Mouse (Mus musculus) CD4-positive helper T cell, adult 2 months (primary cell): ENCODE data around the gene Xpr1.

ENCODE experiments used
- DNase-seq: peaks from one replicate; pipeline ENCODE4 v3.0.0-alpha.2; 2012; ENCODE audit warnings: low read depth, missing footprints, low spot score

Xpr1 gene

GRCm38 (mm10) chr1:155407697-155408576, 9.3 kb downstream of the Xpr1 start:
- DNase-seq = no peak

GRCm38 (mm10) chr1:155400056-155400455, 17.2 kb downstream of the Xpr1 start:
- DNase-seq = no peak

- no peak for DNase-seq
Observed at GRCm38 (mm10) chr1:155394829-155395228, 22.4 kb downstream of the Xpr1 start.

GRCm38 (mm10) chr1:155394021-155394420, 23.2 kb downstream of the Xpr1 start:
- DNase-seq = no peak

GRCm38 (mm10) chr1:155392825-155393224, 24.4 kb downstream of the Xpr1 start:
- DNase-seq = no peak

GRCm38 (mm10) chr1:155391537-155391936, 25.7 kb downstream of the Xpr1 start:
- DNase-seq = no peak

GRCm38 (mm10) chr1:155388418-155388817, 28.8 kb downstream of the Xpr1 start:
- DNase-seq = no peak

GRCm38 (mm10) chr1:155386551-155386950, 30.7 kb downstream of the Xpr1 start:
- DNase-seq = no peak

- peak; percentile 38 for DNase-seq
Observed at GRCm38 (mm10) chr1:155383319-155384302, 33.6 kb downstream of the Xpr1 start.

GRCm38 (mm10) chr1:155381931-155382330, 35.3 kb downstream of the Xpr1 start:
- no peak for DNase-seq

GRCm38 (mm10) chr1:155379289-155379688, 37.9 kb downstream of the Xpr1 start:
- DNase-seq = no peak

GRCm38 (mm10) chr1:155372821-155373220, 44.4 kb downstream of the Xpr1 start:
- DNase-seq = no peak

- DNase-seq = no peak
Observed at GRCm38 (mm10) chr1:155370075-155370658, 47.0 kb downstream of the Xpr1 start.

- DNase-seq = no peak
Observed at GRCm38 (mm10) chr1:155366366-155366765, 50.8 kb downstream of the Xpr1 start.

- DNase-seq = peak; percentile 12
Observed at GRCm38 (mm10) chr1:155361502-155362126, 55.6 kb downstream of the Xpr1 start.

GRCm38 (mm10) chr1:155353096-155353495, 64.1 kb downstream of the Xpr1 start:
- DNase-seq = no peak

- no peak for DNase-seq
Observed at GRCm38 (mm10) chr1:155351527-155351926, 65.7 kb downstream of the Xpr1 start.

- no peak for DNase-seq
Observed at GRCm38 (mm10) chr1:155348491-155348890, 68.7 kb downstream of the Xpr1 start.

- no peak for DNase-seq
Observed at GRCm38 (mm10) chr1:155347339-155347738, 69.9 kb downstream of the Xpr1 start.

GRCm38 (mm10) chr1:155344019-155344418, 73.2 kb downstream of the Xpr1 start:
- no peak for DNase-seq

GRCm38 (mm10) chr1:155339622-155340021, 77.6 kb downstream of the Xpr1 start:
- no peak for DNase-seq
